Mouse (Mus musculus): ENCODE data around the gene Prmt2.
A peak's percentile ranks its signal among the peaks of the same experiment; 100 is the strongest.

Gene Prmt2

GRCm38 (mm10) chr10:76217056-76217455 lies 20.6 kb downstream of the Prmt2 start:
- no peak for DNase-seq (ENCODE audit: low spot score)

- DNase-seq (ENCODE audit: low spot score): no peak
Observed at GRCm38 (mm10) chr10:76214161-76214560, 23.5 kb downstream of the Prmt2 start.

DNA sequence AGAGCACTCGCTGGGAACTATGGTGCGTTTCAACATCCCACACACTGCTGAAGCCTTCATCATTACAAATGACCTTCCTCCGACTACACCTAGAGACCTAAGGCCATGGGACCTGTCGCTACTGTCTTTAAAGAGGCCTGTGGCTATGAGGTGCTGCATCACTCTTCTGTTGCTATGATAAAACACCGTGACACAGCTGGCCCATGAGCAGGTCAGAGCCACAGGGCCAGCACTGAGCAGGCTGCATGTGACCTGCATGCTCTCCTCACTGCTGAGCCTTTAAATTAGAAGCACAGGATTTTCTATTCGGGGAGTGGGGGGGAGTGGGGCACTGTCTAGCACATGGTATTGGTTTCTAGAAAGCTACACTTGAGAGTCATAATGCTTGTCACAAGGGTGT lies 25.5 kb downstream of the Prmt2 start:
- DNase-seq (ENCODE audit: low spot score): no peak

- no peak for DNase-seq (ENCODE audit: low spot score)
Observed at GRCm38 (mm10) chr10:76210806-76211205, 26.9 kb downstream of the Prmt2 start.

GRCm38 (mm10) chr10:76209241-76209640 lies 28.4 kb downstream of the Prmt2 start:
- no peak for DNase-seq (ENCODE audit: low spot score)

DNA sequence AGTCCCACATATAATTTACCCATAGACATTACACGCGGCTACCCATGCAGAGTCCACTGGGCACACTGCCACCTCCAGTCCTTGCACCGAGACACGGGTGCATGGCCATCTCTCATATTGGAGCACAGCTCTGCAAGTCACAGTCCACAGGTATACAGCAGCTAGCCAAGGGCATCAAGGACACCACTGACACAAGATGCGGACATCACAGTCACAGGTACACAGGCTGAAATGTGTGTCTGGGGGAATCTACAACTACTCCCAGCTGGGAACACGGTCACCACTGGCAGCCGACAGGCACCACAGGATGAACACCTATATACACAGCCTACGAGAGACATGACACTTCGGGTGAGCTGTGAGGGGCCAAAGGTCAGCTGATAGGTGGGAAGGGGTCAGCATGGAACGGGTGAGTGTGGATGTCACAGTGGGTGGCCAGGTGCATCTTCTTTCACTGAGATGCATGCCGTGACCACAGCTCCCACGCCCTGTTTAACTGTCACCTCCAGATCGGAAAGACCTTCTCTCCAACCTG lies 30.3 kb downstream of the Prmt2 start:
- no peak for DNase-seq (ENCODE audit: low spot score)

- DNase-seq (ENCODE audit: low spot score): no peak
Observed at GRCm38 (mm10) chr10:76203798-76204283, 33.8 kb downstream of the Prmt2 start.

DNA sequence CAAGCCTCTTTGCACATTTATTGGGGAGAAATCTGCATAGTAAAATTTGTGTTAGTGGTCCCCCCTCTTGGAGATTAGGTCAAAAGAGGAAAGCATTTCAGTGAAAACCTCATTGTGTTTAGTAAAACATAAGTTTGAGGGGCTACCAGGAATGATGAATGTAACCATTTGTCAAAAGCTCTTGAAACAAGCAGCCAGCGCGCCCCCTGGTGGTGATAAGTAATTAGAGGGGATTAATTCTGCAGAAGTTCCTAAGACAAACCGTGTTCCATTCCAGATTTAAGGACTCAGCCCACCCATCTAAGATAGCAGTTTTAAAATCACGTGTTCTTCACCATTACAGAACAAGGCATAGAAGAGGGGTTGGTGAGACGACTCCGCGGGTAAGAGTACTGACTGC lies 35.7 kb downstream of the Prmt2 start:
- peak; percentile 67 for DNase-seq (ENCODE audit: low spot score)

DNA sequence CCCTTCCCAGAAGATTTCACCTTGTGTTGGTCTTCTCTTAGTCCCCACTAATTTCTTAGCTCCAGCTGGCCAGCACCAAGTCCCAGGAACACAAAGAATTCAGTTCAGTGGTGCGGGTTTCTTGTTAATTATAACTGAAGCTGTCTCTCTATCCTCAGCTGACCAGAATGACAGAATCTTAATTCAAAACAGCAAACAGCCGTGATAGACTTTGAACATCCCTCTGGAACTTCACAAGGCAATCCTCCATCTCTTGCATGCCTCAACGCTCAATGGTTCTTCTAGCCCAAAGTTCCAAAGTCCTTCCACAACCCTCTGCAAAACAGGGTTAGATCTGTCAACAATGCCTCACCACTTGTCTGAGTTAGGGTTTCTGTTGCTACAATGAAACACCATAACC lies 36.2 kb downstream of the Prmt2 start:
- DNase-seq (ENCODE audit: low spot score): no peak

GRCm38 (mm10) chr10:76188010-76188409 lies 49.7 kb downstream of the Prmt2 start:
- no peak for DNase-seq (ENCODE audit: low spot score)

DNA sequence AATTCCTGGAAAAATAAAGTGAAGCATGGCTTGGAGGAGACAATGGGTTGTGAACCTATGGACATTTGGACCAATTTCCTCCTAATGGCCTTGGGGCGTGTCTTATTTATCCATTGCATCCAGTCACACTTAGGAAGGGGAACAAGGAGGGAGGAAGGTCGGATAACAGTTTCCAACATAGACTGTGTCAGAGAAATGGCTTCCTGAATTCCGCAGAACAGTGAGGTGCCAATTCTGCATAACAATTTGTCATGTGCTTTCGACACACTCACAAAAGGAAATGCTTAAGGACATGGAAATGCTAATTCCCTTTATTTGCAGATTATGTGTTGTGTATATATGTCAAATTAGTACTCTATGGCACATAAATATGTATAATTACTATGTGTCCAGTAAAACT lies 52.4 kb downstream of the Prmt2 start:
- DNase-seq (ENCODE audit: low spot score): no peak

DNA sequence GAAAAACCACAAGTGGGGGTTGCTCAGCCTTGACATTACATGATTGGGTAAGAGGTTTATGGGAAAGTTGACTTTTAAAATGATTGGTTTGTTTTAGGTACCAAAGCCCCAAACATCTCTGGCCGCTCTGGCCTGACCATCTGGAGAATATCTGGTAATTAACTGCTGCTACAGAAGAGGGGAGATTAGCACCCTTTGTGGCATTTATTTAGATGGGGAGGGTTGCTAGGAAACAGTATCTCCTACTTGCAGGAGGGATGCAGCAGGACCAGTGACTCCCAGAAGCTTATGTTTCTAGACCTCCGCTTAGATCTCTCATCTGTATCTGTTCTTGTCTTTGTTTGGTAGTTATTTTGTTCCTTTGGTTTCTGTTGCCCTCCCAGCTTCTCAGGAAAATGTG lies 62.8 kb downstream of the Prmt2 start:
- no peak for DNase-seq (ENCODE audit: low spot score)

- DNase-seq (ENCODE audit: low spot score): no peak
Observed at GRCm38 (mm10) chr10:76158009-76158408, 79.7 kb downstream of the Prmt2 start.

GRCm38 (mm10) chr10:76157528-76157927 lies 80.1 kb downstream of the Prmt2 start:
- DNase-seq (ENCODE audit: low spot score): peak; percentile 28

Measured in testis, postnatal 14 days (tissue).